Mouse (Mus musculus) heart, adult 9 months (tissue): Measurements from ENCODE around the gene Mkln1.
"Not testable (repeated sequence)": the region's sequence is repeated elsewhere in the genome, so short reads cannot be mapped to it uniquely, and the experiment has no call there.

Source experiments
- DNase-seq, 2 experiments: peaks; one replicate each; pipeline ENCODE4 v3.0.0; 2022; ENCODE audit warnings: low spot score in 2 of 2

Mkln1 gene

GRCm38 (mm10) chr6:31550876-31551532, 152.5 kb downstream of the Mkln1 start:
- DNase-seq, result peak; percentile 74 to 80

GRCm38 (mm10) chr6:31556460-31557100, 158.0 kb downstream of the Mkln1 start:
- DNase-seq, result no peak

- no peak for DNase-seq
Observed at GRCm38 (mm10) chr6:31560138-31560959, 161.8 kb downstream of the Mkln1 start.

- not testable (repeated sequence) for DNase-seq
Observed at GRCm38 (mm10) chr6:31561948-31562347, 163.4 kb downstream of the Mkln1 start.

- peak in 1 of 2 experiments; percentile 34 for DNase-seq
Observed at GRCm38 (mm10) chr6:31562371-31563080, 164.0 kb downstream of the Mkln1 start.

GRCm38 (mm10) chr6:31563235-31564181, 165.0 kb downstream of the Mkln1 start, which contains the start of gene Podxl:
TSS of gene Podxl (minus strand) at chr6:31563981.
- peak; percentile 77 to 83 for DNase-seq

- DNase-seq, result no peak
Observed at GRCm38 (mm10) chr6:31564182-31564531, 165.6 kb downstream of the Mkln1 start.

GRCm38 (mm10) chr6:31564901-31565391, 166.4 kb downstream of the Mkln1 start:
- DNase-seq, result no peak
